Mouse (Mus musculus): ENCODE data around the gene Slc22a6. TPM values are rescaled to one million over a fixed set of nuclear protein-coding genes. Genes with fewer than 3 reads are reported as not detected.

Gene Slc22a6
- polyA plus RNA-seq, 1 experiment from 2014 or later: not detected

GRCm38 (mm10) chr19:8605241-8605558, 12.6 kb upstream of the Slc22a6 start:
- no peak for DNase-seq (ENCODE audit: low spot score)

DNA sequence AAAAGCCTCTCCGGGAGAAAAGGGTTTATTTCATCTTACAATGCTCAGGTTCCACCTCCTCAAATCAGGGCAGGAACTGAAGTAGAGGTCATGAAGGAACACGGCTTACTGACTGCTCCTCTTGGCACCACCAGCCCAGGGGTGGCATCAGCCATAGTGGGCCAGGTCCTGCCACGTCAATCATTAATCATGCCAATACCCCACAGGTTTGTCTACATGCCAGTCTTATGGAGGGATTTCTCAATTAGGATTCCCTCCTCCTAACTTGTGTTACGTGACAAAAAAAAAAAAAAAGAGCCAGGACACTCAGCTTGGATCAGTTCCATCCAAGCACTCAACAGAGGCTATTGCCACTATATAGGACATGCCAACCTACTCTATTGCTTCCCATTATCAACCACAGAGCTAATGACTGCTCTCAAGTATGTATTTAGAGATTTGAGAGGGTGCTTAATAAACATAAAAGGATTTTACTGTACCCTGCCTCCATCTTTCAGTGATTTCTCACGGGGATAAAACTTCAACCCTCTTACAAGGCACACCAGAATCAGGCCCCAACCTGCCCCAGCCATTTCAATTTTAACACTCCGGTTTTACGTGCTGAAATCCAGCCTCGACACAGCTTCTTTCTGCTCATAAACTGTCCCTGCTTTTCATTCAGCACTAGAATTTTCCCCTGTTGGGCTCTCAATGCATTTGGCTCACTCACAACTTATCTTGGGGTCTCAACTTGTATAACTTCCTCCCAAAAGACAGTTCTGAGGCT, 6.3 kb upstream of the Slc22a6 start:
- DNase-seq (ENCODE audit: low spot score): no peak

DNA sequence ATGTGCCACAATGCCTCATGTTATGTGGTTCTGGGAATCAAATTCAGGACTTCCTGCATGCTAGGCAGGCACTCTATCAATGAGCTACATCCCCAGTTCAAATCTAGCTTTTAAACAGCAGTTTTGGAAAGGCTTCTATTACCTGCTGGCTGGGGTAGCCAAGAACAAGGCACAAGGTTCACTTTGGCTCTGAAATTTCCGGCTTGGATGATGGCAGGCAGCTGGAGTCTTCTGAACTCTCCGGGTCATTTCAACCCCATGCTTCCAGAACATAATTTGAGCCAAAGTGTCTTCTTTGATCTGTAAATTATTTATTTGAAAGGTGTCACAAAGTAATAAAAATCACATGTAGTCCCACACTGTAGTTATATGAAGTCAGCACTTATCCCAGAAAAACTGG, 4.7 kb upstream of the Slc22a6 start:
- no peak for DNase-seq (ENCODE audit: low spot score)

GRCm38 (mm10) chr19:8614343-8614742, 3.5 kb upstream of the Slc22a6 start:
- DNase-seq (ENCODE audit: low spot score): no peak

- DNase-seq (ENCODE audit: low spot score): no peak
Observed at GRCm38 (mm10) chr19:8616314-8616713, 1.5 kb upstream of the Slc22a6 start.

DNA sequence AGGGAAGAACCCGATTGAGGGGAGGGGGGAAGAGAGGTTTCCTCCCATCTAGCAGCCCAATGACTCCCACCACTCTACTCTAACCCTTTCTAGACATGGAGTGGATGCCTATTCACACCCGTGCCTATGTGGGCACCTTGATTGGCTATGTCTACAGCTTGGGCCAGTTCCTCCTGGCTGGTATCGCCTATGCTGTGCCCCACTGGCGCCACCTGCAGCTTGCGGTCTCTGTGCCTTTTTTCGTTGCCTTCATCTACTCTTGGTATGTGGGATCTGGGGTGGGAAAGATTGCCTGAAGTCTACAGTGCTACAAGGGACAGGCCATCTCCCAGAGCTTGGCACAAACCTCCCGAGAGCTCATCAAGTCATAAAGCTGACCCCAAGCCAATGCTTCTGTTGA, 3.3 kb downstream of the Slc22a6 start:
- no peak for DNase-seq (ENCODE audit: low spot score)

DNA sequence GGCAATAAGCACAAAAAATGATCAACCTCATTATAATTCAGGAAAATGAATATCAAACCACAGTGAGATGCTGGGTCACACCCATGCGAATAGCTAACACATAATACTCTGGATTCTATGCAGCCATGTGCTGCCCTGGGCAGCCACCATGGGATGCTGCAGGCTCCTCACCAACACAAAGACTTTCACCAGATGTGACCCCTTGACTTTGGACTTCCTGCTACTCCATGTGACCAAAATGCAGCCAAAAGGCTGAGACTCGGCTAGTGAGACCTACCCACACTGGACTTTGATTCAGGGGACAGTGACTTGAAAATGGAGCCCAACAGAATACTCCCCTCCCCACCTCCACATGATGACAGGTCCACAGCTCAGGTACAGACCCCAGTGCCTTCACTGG, 12.4 kb downstream of the Slc22a6 start:
- no peak for DNase-seq (ENCODE audit: low spot score)

DNA sequence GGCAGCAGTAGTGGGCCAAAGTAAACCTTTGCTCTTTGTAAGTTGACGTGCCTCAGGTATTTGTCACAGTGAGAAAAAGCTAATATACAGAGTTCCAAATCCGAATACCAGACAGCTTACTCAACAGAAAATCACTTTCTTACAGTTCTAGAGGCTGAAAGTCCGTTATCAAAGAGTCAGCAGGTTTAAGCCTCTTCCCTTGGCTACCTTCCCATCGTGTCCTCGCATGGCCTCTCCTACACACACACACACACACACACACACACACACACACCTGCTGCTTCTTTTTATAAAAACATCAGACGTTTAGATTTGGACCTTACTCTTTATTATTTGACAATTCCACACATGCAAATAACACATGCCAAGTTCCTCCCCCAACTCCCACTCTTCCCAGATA, 13.0 kb downstream of the Slc22a6 start:
- DNase-seq (ENCODE audit: low spot score): no peak

- no peak for DNase-seq (ENCODE audit: low spot score)
Observed at GRCm38 (mm10) chr19:8632029-8632428, 14.2 kb downstream of the Slc22a6 start.

- no peak for DNase-seq (ENCODE audit: low spot score)
Observed at GRCm38 (mm10) chr19:8642086-8642485, 24.2 kb downstream of the Slc22a6 start.

- no peak for DNase-seq (ENCODE audit: low spot score)
Observed at GRCm38 (mm10) chr19:8646393-8646792, 28.6 kb downstream of the Slc22a6 start.

GRCm38 (mm10) chr19:8655833-8656232, 38.0 kb downstream of the Slc22a6 start:
- no peak for DNase-seq (ENCODE audit: low spot score)

DNA sequence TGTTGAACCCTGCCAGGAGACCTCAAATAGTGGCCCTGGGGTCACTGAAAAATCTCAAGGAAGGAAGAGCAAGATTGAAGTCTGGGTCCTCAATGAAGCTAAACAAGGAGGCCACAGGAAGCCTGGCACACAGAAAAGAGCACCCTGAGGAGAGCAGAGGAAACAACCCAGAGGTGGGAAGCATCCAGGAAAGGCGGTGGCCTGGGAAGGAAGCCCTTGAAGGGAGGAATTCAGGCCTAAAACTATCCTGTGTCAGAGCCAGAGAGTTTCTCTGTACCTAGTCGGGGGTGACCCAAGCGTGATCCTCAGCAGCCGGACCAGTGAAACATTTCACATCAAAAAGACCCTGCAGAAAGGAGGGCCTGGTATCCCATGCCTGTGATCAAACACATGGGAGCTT, 38.5 kb downstream of the Slc22a6 start:
- DNase-seq (ENCODE audit: low spot score): no peak

- no peak for DNase-seq (ENCODE audit: low spot score)
Observed at GRCm38 (mm10) chr19:8661821-8662307, 44.0 kb downstream of the Slc22a6 start.

- DNase-seq (ENCODE audit: low spot score): peak; percentile 67
Observed at GRCm38 (mm10) chr19:8662337-8662736, 44.5 kb downstream of the Slc22a6 start.

DNA sequence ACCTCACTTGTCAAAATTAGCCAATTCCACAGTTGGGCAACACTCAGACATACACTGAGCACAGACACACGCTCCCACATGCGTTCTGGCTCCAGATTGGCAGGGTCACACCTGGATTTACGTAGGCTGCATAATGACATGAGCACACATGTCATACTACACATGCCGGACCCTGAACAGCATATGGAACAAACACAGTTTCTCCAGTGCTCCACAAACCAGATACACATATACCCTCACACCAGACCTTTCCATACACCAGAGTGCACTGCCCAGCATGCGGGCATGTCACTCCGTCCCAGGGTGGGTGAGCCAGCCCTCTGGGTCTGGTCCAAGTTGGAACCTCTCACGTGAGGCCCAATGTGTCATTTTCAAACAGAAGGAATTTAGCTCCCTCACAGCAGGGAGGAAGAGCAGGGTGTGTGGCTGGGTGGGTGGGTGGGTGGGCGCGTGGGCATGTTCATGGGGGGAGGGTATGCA, 45.6 kb downstream of the Slc22a6 start, which contains the start of gene Chrm1:
Gene Chrm1 (plus strand): TSS at position 430 of the 480 bp plus-strand sequence.
- no peak for DNase-seq (ENCODE audit: low spot score)

GRCm38 (mm10) chr19:8663911-8664421, 46.1 kb downstream of the Slc22a6 start:
- DNase-seq (ENCODE audit: low spot score): no peak

GRCm38 (mm10) chr19:8664859-8665258, 47.0 kb downstream of the Slc22a6 start:
- no peak for DNase-seq (ENCODE audit: low spot score)

- no peak for DNase-seq (ENCODE audit: low spot score)
Observed at GRCm38 (mm10) chr19:8665746-8666145, 47.9 kb downstream of the Slc22a6 start.

GRCm38 (mm10) chr19:8672859-8673258, 55.0 kb downstream of the Slc22a6 start:
- DNase-seq (ENCODE audit: low spot score): no peak

- no peak for DNase-seq (ENCODE audit: low spot score)
Observed at GRCm38 (mm10) chr19:8673336-8674063, 55.7 kb downstream of the Slc22a6 start.
